Mouse (Mus musculus) small intestine, adult 2 months (tissue): Measurements from ENCODE around the gene Ogg1.
"Not testable (repeated sequence)": the region's sequence is repeated elsewhere in the genome, so short reads cannot be mapped to it uniquely, and the experiment has no call there.

Experiments used
- CTCF ChIP-seq: fragments of 200-500 bp; IDR thresholded peaks from 2 replicates; pipeline ENCODE4 v1.5.1; 2012; ENCODE audit warnings: low read depth, mild to moderate bottlenecking, control low read depth, inconsistent platforms, low read length, moderate library complexity, mixed read lengths; ENCODE audit not compliant: insufficient replicate concordance, insufficient read length; ENCODE audit errors: extremely low read depth
- POLR2A ChIP-seq: fragments of 200-500 bp; IDR thresholded peaks from 2 replicates; pipeline ENCODE4 v1.6.1; 2012; ENCODE audit warnings: low read depth, mild to moderate bottlenecking, control low read depth, inconsistent platforms, low read length, moderate library complexity

DNA sequence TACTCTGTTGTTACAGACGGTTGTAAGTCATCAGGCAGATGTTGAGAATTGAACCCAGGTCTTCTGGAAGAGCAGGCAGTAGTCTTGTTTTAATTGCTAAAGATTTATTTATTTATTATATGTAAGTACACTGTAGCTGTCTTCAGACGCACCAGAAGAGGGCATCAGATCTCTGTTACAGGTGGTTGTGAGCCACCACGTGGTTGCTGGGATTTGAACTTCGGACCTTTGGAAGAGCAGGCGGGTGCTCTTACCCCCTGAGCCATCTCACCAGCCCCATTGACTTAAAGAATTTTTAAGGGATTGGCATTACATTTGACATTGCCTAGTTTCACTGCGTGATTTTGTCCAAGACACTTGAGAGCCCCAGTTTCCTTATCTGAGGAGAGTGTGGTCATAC, 6.0 kb downstream of the Ogg1 start:
- TF ChIP-seq CTCF, POLR2A: not testable (repeated sequence)
